Mouse (Mus musculus) olfactory bulb, adult 2 months (tissue): ENCODE measurements around the gene Hoxc12. TPM values are rescaled to one million over a fixed set of nuclear protein-coding genes. Genes with fewer than 3 reads are reported as not detected.

ENCODE experiments used
- H3K27ac ChIP-seq: fragments of 200-500 bp; 2 replicates; pipeline ENCODE4 v1.5.1; 2012; ENCODE audit warnings: low read depth, low read length; ENCODE audit not compliant: insufficient read depth
- H3K4me1 ChIP-seq: fragments of 200-500 bp; 2 replicates; pipeline ENCODE4 v1.6.1; 2012; ENCODE audit warnings: low read length; ENCODE audit not compliant: control insufficient read depth, insufficient read depth
- H3K4me3 ChIP-seq: fragments of 200-500 bp; 2 replicates; pipeline ENCODE4 v1.5.1; 2012; ENCODE audit warnings: mild to moderate bottlenecking, low read depth, low read length, moderate library complexity; ENCODE audit not compliant: insufficient read depth
- CTCF ChIP-seq: fragments of 200-500 bp; IDR thresholded peaks from 2 replicates; pipeline ENCODE4 v1.5.1; 2012; ENCODE audit warnings: low read depth, mild to moderate bottlenecking, low read length, moderate library complexity; ENCODE audit not compliant: insufficient read depth
- POLR2A ChIP-seq: fragments of 200-500 bp; IDR thresholded peaks from 2 replicates; pipeline ENCODE4 v1.6.1; 2012; ENCODE audit warnings: mild to moderate bottlenecking, low read depth, low read length, moderate library complexity; ENCODE audit not compliant: insufficient read depth
- WGBS: fragments of 180-500 bp; shearing (Covaris S2); methylation state at CpG from one replicate; pipeline ENCODE4 v1.1.7; 2018; 5-methylcytosine and 5-hydroxymethylcytosine counted together
- polyA plus RNA-seq: library from polyadenylated mRNA; stranded (reverse); fragments of >200 nt; gene quantifications from 2 replicates; pipeline ENCODE4 v1.2.4, GENCODE M21; 2012; ENCODE audit warnings: low replicate concordance; ENCODE audit not compliant: missing spikeins, insufficient read depth, insufficient read length

Hoxc12 gene
- polyA plus RNA-seq, 1 experiment, result not detected

- H3K4me1 ChIP-seq, result no peaks in the 10 kb centered on the region
- TF ChIP-seq POLR2A (no peak), CTCF (no peak)
- WGBS, result 2% methylated on average over 12 of the region's 12 CpGs
- H3K4me3 ChIP-seq, result no peak overlapping the region
- H3K27ac ChIP-seq, result no peak overlapping the region
These were observed 20.3 kb downstream of the Hoxc12 start for GRCm38 (mm10) chr15:102956906-102957305.

GRCm38 (mm10) chr15:102959663-102960191 is 23.2 kb downstream of the Hoxc12 start:
- no peaks in the 10 kb centered on the region for H3K4me1 ChIP-seq
- no peak overlapping the region for H3K4me3 ChIP-seq
- under 1% methylated on average over 13 of the region's 13 CpGs for WGBS
- TF ChIP-seq CTCF (no peak), POLR2A (no peak)
- no peak overlapping the region for H3K27ac ChIP-seq

- H3K27ac ChIP-seq, result no peak overlapping the region
These were observed 25.2 kb downstream of the Hoxc12 start for GRCm38 (mm10) chr15:102961728-102962127.

GRCm38 (mm10) chr15:102962492-102962891 is 25.9 kb downstream of the Hoxc12 start:
- no peaks in the 10 kb centered on the region for H3K4me1 ChIP-seq
- 4% methylated on average over 13 of the region's 13 CpGs for WGBS
- H3K4me3 ChIP-seq, result no peak overlapping the region
- TF ChIP-seq CTCF (no peak), POLR2A (no peak)
- H3K27ac ChIP-seq, result no peak overlapping the region

More at GRCm38 (mm10) chr15:102961728-102962127, 25.2 kb downstream of the Hoxc12 start:
- Histone ChIP-seq H3K4me1 (no peaks in the 10 kb centered on the region), H3K4me3 (no peak overlapping the region)
- 6% methylated on average over 6 of the region's 6 CpGs for WGBS
- no peak for TF ChIP-seq CTCF
- no peak for TF ChIP-seq POLR2A

GRCm38 (mm10) chr15:102963259-102963658 is 26.7 kb downstream of the Hoxc12 start:
- Histone ChIP-seq H3K4me1 (no peaks in the 10 kb centered on the region), H3K4me3 (no peak overlapping the region), H3K27ac (no peak overlapping the region)
- TF ChIP-seq POLR2A (no peak), CTCF (no peak)
- 8% methylated on average over 8 of the region's 8 CpGs for WGBS

GRCm38 (mm10) chr15:102963671-102964640 is 27.4 kb downstream of the Hoxc12 start:
- Histone ChIP-seq H3K4me3 (no peak overlapping the region), H3K27ac (no peak overlapping the region), H3K4me1 (no peaks in the 10 kb centered on the region)
- 2% methylated on average over 28 of the region's 28 CpGs for WGBS
- TF ChIP-seq CTCF, result no peak
- TF ChIP-seq POLR2A, result no peak

GRCm38 (mm10) chr15:102965003-102965891 is 28.7 kb downstream of the Hoxc12 start:
- 7% methylated on average over 26 of the region's 26 CpGs for WGBS
- TF ChIP-seq POLR2A (no peak), CTCF (no peak)
- Histone ChIP-seq H3K4me3 (no peak overlapping the region), H3K4me1 (no peaks in the 10 kb centered on the region), H3K27ac (no peak overlapping the region)

- H3K27ac ChIP-seq, result no peak overlapping the region
- no peak overlapping the region for H3K4me3 ChIP-seq
- TF ChIP-seq CTCF (no peak), POLR2A (no peak)
- 5% methylated on average over 30 of the region's 30 CpGs for WGBS
- no peaks in the 10 kb centered on the region for H3K4me1 ChIP-seq
These were observed 29.6 kb downstream of the Hoxc12 start for GRCm38 (mm10) chr15:102965892-102966775.
